Mouse (Mus musculus) erythroblast, embryonic 14.5 days (primary cell): ENCODE measurements around the gene Aifm1.

ENCODE experiments used
- GATA1 ChIP-seq: IDR thresholded peaks from 2 replicates; pipeline ENCODE4 v1.6.1; 2012; ENCODE audit warnings: low read length, inconsistent platforms, mixed read lengths
- TAL1 ChIP-seq: IDR thresholded peaks from 3 replicates; pipeline ENCODE4 v1.6.1; 2012; ENCODE audit warnings: low read length, inconsistent platforms, mixed read lengths

GRCm38 (mm10) chrX:48518808-48519548 is 5.6 kb upstream of the Aifm1 start, which contains the start of gene Rab33a:
- TF ChIP-seq GATA1: no peak
- TF ChIP-seq TAL1: no peak
